Mouse (Mus musculus) ES-Bruce4 (cell line): Measurements from ENCODE around the gene Phactr1. TPM values are rescaled to one million over a fixed set of nuclear protein-coding genes. Genes with fewer than 3 reads are reported as not detected.
A peak's percentile ranks its signal among the peaks of the same experiment; 100 is the strongest.

Source experiments
- H3K27ac ChIP-seq: 2 replicates; pipeline ENCODE4 v1.5.1; 2012; ENCODE audit warnings: low read length, inconsistent platforms; ENCODE audit not compliant: insufficient read depth
- H3K27me3 ChIP-seq: 2 replicates; pipeline ENCODE4 v1.6.1; 2012; ENCODE audit warnings: mild to moderate bottlenecking, low read length, inconsistent platforms; ENCODE audit not compliant: control insufficient read depth, poor library complexity, insufficient read depth, severe bottlenecking
- H3K36me3 ChIP-seq: 2 replicates; pipeline ENCODE4 v1.6.1; 2012; ENCODE audit warnings: inconsistent platforms, mild to moderate bottlenecking, low read length, moderate library complexity; ENCODE audit not compliant: control insufficient read depth, poor library complexity, insufficient read depth, severe bottlenecking
- H3K4me1 ChIP-seq: one replicate; pipeline ENCODE4 v1.8.1; 2011; ENCODE audit warnings: low read length; ENCODE audit not compliant: control insufficient read depth, insufficient read depth
- H3K4me3 ChIP-seq: 2 replicates; pipeline ENCODE4 v1.5.1; 2011; ENCODE audit warnings: low read depth, mild to moderate bottlenecking, low read length
- H3K9ac ChIP-seq: 2 replicates; pipeline ENCODE4 v1.6.1; 2012; ENCODE audit warnings: low read depth, mild to moderate bottlenecking, inconsistent platforms; ENCODE audit not compliant: poor library complexity, severe bottlenecking
- H3K9me3 ChIP-seq: replicated peaks from 2 replicates; pipeline ENCODE4 v1.6.1; 2012; ENCODE audit warnings: mild to moderate bottlenecking, low read length, inconsistent platforms; ENCODE audit not compliant: control insufficient read depth, poor library complexity, insufficient read depth, severe bottlenecking
- CTCF ChIP-seq: IDR thresholded peaks from one replicate; pipeline ENCODE4 v1.8.1; 2011; ENCODE audit warnings: low read depth, low read length
- EP300 ChIP-seq: IDR thresholded peaks from 2 replicates; pipeline ENCODE4 v1.6.1; 2011; ENCODE audit warnings: low read depth, low read length; ENCODE audit not compliant: insufficient read depth
- POLR2A ChIP-seq: IDR thresholded peaks from one replicate; pipeline ENCODE4 v1.8.1; 2011; ENCODE audit warnings: low read length; ENCODE audit not compliant: insufficient read depth
- polyA plus RNA-seq: library from polyadenylated mRNA; stranded (reverse); fragments of >200 nt; gene quantifications from 2 replicates; pipeline ENCODE4 v1.2.4, GENCODE M21; 2011; ENCODE audit warnings: low read depth; ENCODE audit not compliant: missing spikeins, insufficient read depth, insufficient read length

The Phactr1 gene
- polyA plus RNA-seq, 1 experiment, result 0.96 TPM

DNA sequence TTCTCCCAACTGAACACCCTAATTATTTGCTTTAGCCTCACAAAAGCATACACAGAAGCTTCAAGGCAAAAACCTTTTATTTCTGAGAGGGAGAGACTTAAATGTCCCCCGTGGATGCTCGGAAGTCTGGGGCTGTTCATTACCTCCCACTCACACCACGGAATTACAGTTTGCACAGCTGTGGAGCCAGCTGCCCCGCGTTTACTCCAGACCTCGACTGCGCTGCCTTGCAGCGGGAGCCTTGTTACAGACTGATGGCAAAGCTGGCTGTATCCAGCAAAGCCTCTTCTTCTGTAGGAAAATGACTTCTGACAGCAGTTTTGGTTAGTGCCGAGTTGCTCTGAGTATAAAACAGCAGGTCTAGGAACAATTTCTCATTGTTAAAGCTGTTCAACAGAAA lies 39.0 kb downstream of the Phactr1 start:
- Histone ChIP-seq H3K4me1 (peaks cover 1% of the 10 kb centered on the region), H3K36me3 (no peaks in the 10 kb centered on the region), H3K27ac (no peak overlapping the region), H3K9ac (no peak overlapping the region), H3K4me3 (no peak overlapping the region), H3K27me3 (no peaks in the 10 kb centered on the region; the same call in 1 of the 2 replicates), H3K9me3 (no peaks in the 10 kb centered on the region)
- TF ChIP-seq POLR2A (no peak), CTCF (no peak), EP300 (no peak)

DNA sequence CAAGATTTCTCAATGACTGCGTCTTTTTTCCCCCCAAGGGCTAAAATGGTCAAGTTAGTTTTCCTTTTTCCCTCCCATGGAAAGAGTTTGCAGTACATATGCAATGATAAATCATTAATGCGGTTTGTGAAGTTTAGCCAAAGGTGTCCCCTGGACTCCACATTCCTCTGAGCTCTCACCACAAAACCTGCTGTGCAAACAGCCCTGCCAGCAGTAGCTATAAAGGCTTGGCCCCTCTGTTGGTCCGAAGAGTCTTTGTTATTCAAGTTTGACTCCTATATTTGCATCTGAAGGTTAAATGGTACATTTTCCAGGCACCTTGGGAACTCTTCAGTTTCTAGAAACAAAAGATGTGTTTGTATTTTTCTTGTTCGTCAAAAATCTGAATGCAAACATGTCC lies 39.7 kb downstream of the Phactr1 start:
- Histone ChIP-seq H3K4me3 (no peak overlapping the region), H3K4me1 (peaks cover 1% of the 10 kb centered on the region), H3K27ac (no peak overlapping the region), H3K9me3 (no peaks in the 10 kb centered on the region), H3K9ac (no peak overlapping the region), H3K27me3 (no peaks in the 10 kb centered on the region; the same call in 1 of the 2 replicates), H3K36me3 (no peaks in the 10 kb centered on the region)
- TF ChIP-seq EP300 (peak; percentile 70), CTCF (no peak)

DNA sequence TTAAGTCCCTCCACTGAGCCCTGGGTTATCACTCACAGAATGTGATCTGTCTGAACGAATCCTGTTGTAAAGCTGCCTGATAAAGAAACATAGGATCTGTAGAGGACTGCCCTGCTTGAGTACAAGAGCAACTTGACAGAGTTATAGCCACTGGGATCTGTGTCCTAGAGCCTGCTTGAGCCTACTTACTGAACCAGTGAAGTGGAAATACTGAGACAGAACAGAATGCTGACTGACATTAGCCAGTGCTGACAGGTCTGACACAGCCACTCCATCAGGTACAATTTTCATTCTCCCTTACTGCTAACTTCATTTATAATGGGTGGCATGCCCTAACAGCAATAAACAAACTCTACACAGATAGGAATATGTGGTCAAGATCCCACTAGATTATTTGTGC lies 40.2 kb downstream of the Phactr1 start:
- H3K27ac ChIP-seq, result no peak overlapping the region
- H3K27me3 ChIP-seq, result no peaks in the 10 kb centered on the region; the same call in 1 of the 2 replicates
- H3K9me3 ChIP-seq, result no peaks in the 10 kb centered on the region
- TF ChIP-seq EP300, result no peak
- TF ChIP-seq POLR2A, result no peak
- TF ChIP-seq CTCF, result no peak
- no peaks in the 10 kb centered on the region for H3K36me3 ChIP-seq
- H3K4me1 ChIP-seq, result peaks cover 1% of the 10 kb centered on the region
- no peak overlapping the region for H3K4me3 ChIP-seq
- H3K9ac ChIP-seq, result no peak overlapping the region

DNA sequence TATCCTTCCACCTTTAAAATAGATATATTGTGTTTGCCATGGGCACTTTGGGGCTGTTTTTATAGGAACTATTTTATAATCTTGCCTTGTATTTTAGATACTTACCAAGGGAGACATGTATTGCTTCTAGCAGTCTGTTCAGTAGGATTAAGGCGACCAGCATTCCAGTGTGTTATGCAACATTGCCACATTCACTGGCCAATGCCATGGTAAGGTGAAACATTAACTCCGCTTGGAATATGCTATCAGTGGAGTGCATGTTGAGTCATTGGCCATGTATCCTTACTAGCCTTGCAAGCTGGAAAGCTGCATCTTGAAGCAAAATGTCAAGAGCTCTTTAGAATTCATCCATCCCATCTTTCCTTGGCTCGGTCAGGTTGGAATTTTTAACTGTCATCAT lies 43.6 kb downstream of the Phactr1 start:
- Histone ChIP-seq H3K9ac (no peak overlapping the region), H3K27me3 (no peaks in the 10 kb centered on the region; the same call in 1 of the 2 replicates), H3K4me3 (no peak overlapping the region), H3K4me1 (peaks cover 1% of the 10 kb centered on the region), H3K9me3 (no peaks in the 10 kb centered on the region), H3K36me3 (no peaks in the 10 kb centered on the region), H3K27ac (no peak overlapping the region)
- TF ChIP-seq POLR2A (no peak), EP300 (no peak), CTCF (no peak)

DNA sequence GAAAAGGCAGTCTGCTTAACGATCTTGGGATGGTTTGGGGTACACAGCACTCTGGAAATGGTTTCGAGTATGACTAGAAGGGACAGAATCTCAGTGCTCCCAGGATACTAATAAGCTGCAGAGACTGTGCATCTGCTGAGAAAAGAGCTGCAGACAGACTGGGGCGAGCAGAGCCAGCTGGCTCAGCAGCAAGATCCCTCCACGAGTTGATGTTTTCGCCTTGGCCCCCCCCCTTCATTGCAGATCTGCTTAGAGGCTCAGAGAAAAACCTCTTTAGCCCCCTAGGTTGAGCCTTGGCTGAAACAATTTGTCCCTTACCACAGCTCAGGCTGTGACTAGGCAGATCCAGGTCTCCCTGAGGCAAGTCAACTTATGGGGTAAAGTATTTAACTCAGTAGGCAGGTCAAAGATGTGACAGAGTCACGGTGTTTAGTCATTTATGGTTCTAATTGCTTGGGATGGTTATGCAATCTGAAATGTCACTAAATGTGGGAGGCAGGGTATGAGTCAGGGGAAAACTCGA lies 45.3 kb downstream of the Phactr1 start:
- no peak overlapping the region for H3K4me3 ChIP-seq
- no peaks in the 10 kb centered on the region; the same call in 1 of the 2 replicates for H3K27me3 ChIP-seq
- peaks cover 1% of the 10 kb centered on the region for H3K4me1 ChIP-seq
- no peaks in the 10 kb centered on the region for H3K9me3 ChIP-seq
- TF ChIP-seq POLR2A (no peak), CTCF (no peak), EP300 (no peak)
- no peak overlapping the region for H3K9ac ChIP-seq
- H3K36me3 ChIP-seq, result no peaks in the 10 kb centered on the region
- no peak overlapping the region for H3K27ac ChIP-seq

DNA sequence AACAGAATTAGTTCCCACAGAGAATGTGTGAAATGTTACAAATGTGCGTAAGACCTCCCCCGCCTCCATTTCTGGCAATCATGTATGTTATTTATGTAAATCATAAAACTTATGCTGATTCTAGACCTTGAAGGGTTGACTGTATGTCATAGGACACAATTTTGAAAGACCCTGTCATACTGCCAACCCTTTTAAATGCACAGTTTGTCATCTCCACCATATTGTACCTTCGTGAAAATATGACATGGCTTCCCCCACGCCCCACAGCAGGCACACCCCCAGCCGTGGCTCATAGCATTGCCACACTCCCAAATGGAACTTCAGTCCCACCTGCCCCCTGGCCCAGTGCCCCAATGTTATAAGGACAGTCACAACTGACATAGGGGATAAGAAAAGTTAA lies 57.1 kb downstream of the Phactr1 start:
- H3K4me3 ChIP-seq, result no peak overlapping the region
- no peaks in the 10 kb centered on the region for H3K27me3 ChIP-seq
- no peak overlapping the region for H3K27ac ChIP-seq
- TF ChIP-seq CTCF (no peak), EP300 (no peak), POLR2A (no peak)
- no peaks in the 10 kb centered on the region for H3K9me3 ChIP-seq
- H3K4me1 ChIP-seq, result no peaks in the 10 kb centered on the region
- no peaks in the 10 kb centered on the region for H3K36me3 ChIP-seq
- H3K9ac ChIP-seq, result no peak overlapping the region

DNA sequence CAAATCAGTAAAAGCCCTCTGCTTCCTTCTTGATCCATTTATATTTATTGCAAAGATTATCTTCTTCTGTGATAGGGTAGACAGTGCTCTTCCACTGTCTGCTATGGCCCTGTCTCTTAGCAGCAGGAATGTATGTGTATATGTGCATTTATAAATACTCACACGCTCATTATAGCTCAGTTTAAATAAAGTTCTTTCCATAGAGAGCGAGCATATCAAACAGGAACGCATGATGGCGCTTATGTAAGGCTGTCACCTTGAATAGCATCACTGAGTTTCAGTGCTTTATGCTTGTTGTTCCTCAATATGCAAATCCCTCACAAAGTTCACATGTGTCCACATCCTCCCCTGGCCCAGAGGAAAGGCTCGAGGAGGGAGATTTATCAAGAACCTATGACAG lies 57.7 kb downstream of the Phactr1 start:
- Histone ChIP-seq H3K36me3 (no peaks in the 10 kb centered on the region), H3K4me1 (no peaks in the 10 kb centered on the region), H3K9ac (no peak overlapping the region), H3K9me3 (no peaks in the 10 kb centered on the region), H3K27ac (no peak overlapping the region), H3K27me3 (no peaks in the 10 kb centered on the region), H3K4me3 (no peak overlapping the region)
- TF ChIP-seq EP300, result no peak
- no peak for TF ChIP-seq CTCF
- no peak for TF ChIP-seq POLR2A
